Mouse (Mus musculus): ENCODE measurements around the gene Dkkl1. TPM values are rescaled to one million over a fixed set of nuclear protein-coding genes. Genes with fewer than 3 reads are reported as not detected.
A peak's percentile ranks its signal among the peaks of the same experiment; 100 is the strongest.

Gene Dkkl1
- polyA plus RNA-seq, 1 experiment from 2014 or later = 1.0 TPM

- Histone ChIP-seq H3K4me3 (peak overlapping the region; percentile 43), H3K27me3 (ENCODE audit: poor library complexity, severe bottlenecking) (peaks cover 74% of the 10 kb centered on the region), H3K36me3 (replicated peaks) (peaks cover 36% of the 10 kb centered on the region), H3K27ac (peak overlapping the region; percentile 56), H3K4me1 (peaks cover 61% of the 10 kb centered on the region), H3K9me3 (no peaks in the 10 kb centered on the region)
- no peak for DNase-seq (ENCODE audit: extremely low spot score, low spot score)
- WGBS = 23% methylated on average over 17 of the region's 17 CpGs
These were observed 23.8 kb upstream of the Dkkl1 start for GRCm38 (mm10) chr7:45235656-45236180.

GRCm38 (mm10) chr7:45234922-45235571, 23.1 kb upstream of the Dkkl1 start:
- 4% methylated on average over 21 of the region's 21 CpGs for WGBS
- DNase-seq (ENCODE audit: extremely low spot score, low spot score) = peak; percentile 71
- Histone ChIP-seq H3K4me3 (peak overlapping the region; percentile 43), H3K9me3 (no peaks in the 10 kb centered on the region), H3K27ac (peak overlapping the region; percentile 56), H3K27me3 (ENCODE audit: poor library complexity, severe bottlenecking) (peaks cover 67% of the 10 kb centered on the region), H3K4me1 (peaks cover 55% of the 10 kb centered on the region), H3K36me3 (replicated peaks) (peaks cover 43% of the 10 kb centered on the region)

GRCm38 (mm10) chr7:45234333-45234841, 22.4 kb upstream of the Dkkl1 start:
- H3K36me3 ChIP-seq (replicated peaks) = peaks cover 49% of the 10 kb centered on the region
- H3K9me3 ChIP-seq = no peaks in the 10 kb centered on the region
- peak overlapping the region; percentile 56 for H3K27ac ChIP-seq
- H3K27me3 ChIP-seq (ENCODE audit: poor library complexity, severe bottlenecking) = peaks cover 60% of the 10 kb centered on the region
- DNase-seq (ENCODE audit: extremely low spot score, low spot score) = no peak
- H3K4me1 ChIP-seq = peaks cover 55% of the 10 kb centered on the region
- WGBS = 9% methylated on average over 29 of the region's 29 CpGs
- peak overlapping the region; percentile 43 for H3K4me3 ChIP-seq

GRCm38 (mm10) chr7:45233580-45234332, 21.8 kb upstream of the Dkkl1 start:
- Histone ChIP-seq H3K9me3 (no peaks in the 10 kb centered on the region), H3K4me1 (peaks cover 49% of the 10 kb centered on the region), H3K4me3 (peak overlapping the region; percentile 43), H3K27me3 (ENCODE audit: poor library complexity, severe bottlenecking) (peaks cover 54% of the 10 kb centered on the region), H3K27ac (peak overlapping the region; percentile 56), H3K36me3 (replicated peaks) (peaks cover 56% of the 10 kb centered on the region)
- 31% methylated on average over 20 of the region's 20 CpGs for WGBS
- DNase-seq (ENCODE audit: extremely low spot score, low spot score) = peak; percentile 45

GRCm38 (mm10) chr7:45232716-45233465, 20.9 kb upstream of the Dkkl1 start:
- DNase-seq (ENCODE audit: extremely low spot score, low spot score) = no peak
- no peak overlapping the region for H3K4me3 ChIP-seq
- WGBS = 82% methylated on average over 13 of the region's 13 CpGs
- H3K27ac ChIP-seq = no peak overlapping the region
- peaks cover 45% of the 10 kb centered on the region for H3K4me1 ChIP-seq
- no peaks in the 10 kb centered on the region for H3K9me3 ChIP-seq
- H3K27me3 ChIP-seq (ENCODE audit: poor library complexity, severe bottlenecking) = peaks cover 45% of the 10 kb centered on the region
- H3K36me3 ChIP-seq (replicated peaks) = peaks cover 64% of the 10 kb centered on the region

- no peaks in the 10 kb centered on the region for H3K9me3 ChIP-seq
- WGBS = 95% methylated on average over 11 of the region's 11 CpGs
- no peak overlapping the region for H3K4me3 ChIP-seq
- peaks cover 36% of the 10 kb centered on the region for H3K27me3 ChIP-seq (ENCODE audit: poor library complexity, severe bottlenecking)
- H3K27ac ChIP-seq = no peak overlapping the region
- peak; percentile 13 for DNase-seq (ENCODE audit: extremely low spot score, low spot score)
- H3K36me3 ChIP-seq (replicated peaks) = peaks cover 74% of the 10 kb centered on the region
- peaks cover 43% of the 10 kb centered on the region for H3K4me1 ChIP-seq
These were observed 20.0 kb upstream of the Dkkl1 start for GRCm38 (mm10) chr7:45231941-45232340.

GRCm38 (mm10) chr7:45231192-45231591, 19.2 kb upstream of the Dkkl1 start:
- no peak for DNase-seq (ENCODE audit: extremely low spot score, low spot score)
- Histone ChIP-seq H3K27ac (no peak overlapping the region), H3K36me3 (replicated peaks) (peaks cover 81% of the 10 kb centered on the region), H3K4me1 (peaks cover 42% of the 10 kb centered on the region), H3K4me3 (no peak overlapping the region), H3K27me3 (ENCODE audit: poor library complexity, severe bottlenecking) (peaks cover 28% of the 10 kb centered on the region), H3K9me3 (no peaks in the 10 kb centered on the region)
- 94% methylated on average over 12 of the region's 12 CpGs for WGBS

- H3K27me3 ChIP-seq (ENCODE audit: poor library complexity, severe bottlenecking) = peaks cover 19% of the 10 kb centered on the region
- H3K9me3 ChIP-seq = no peaks in the 10 kb centered on the region
- peaks cover 97% of the 10 kb centered on the region for H3K36me3 ChIP-seq (replicated peaks)
- H3K27ac ChIP-seq = no peak overlapping the region
- peaks cover 27% of the 10 kb centered on the region for H3K4me1 ChIP-seq
- 89% methylated on average over 7 of the region's 7 CpGs for WGBS
- no peak overlapping the region for H3K4me3 ChIP-seq
- DNase-seq (ENCODE audit: extremely low spot score, low spot score) = no peak
These were observed 17.7 kb upstream of the Dkkl1 start for GRCm38 (mm10) chr7:45229459-45230203.

- no peaks in the 10 kb centered on the region for H3K9me3 ChIP-seq
- H3K36me3 ChIP-seq (replicated peaks) = peaks cover 100% of the 10 kb centered on the region
- DNase-seq (ENCODE audit: extremely low spot score, low spot score) = no peak
- WGBS = 97% methylated on average over 8 of the region's 8 CpGs
- no peak overlapping the region for H3K4me3 ChIP-seq
- H3K27me3 ChIP-seq (ENCODE audit: poor library complexity, severe bottlenecking) = peaks cover 15% of the 10 kb centered on the region
- no peak overlapping the region for H3K27ac ChIP-seq
- H3K4me1 ChIP-seq = peaks cover 21% of the 10 kb centered on the region
These were observed 17.1 kb upstream of the Dkkl1 start for GRCm38 (mm10) chr7:45229046-45229445.

- Histone ChIP-seq H3K9me3 (no peaks in the 10 kb centered on the region), H3K27me3 (ENCODE audit: poor library complexity, severe bottlenecking) (peaks cover 10% of the 10 kb centered on the region), H3K4me3 (no peak overlapping the region), H3K4me1 (peaks cover 16% of the 10 kb centered on the region), H3K27ac (no peak overlapping the region), H3K36me3 (replicated peaks) (peaks cover 100% of the 10 kb centered on the region)
- no peak for DNase-seq (ENCODE audit: extremely low spot score, low spot score)
- 96% methylated on average over 18 of the region's 18 CpGs for WGBS
These were observed 16.6 kb upstream of the Dkkl1 start for GRCm38 (mm10) chr7:45228548-45228947.

GRCm38 (mm10) chr7:45226421-45226820, 14.5 kb upstream of the Dkkl1 start:
- Histone ChIP-seq H3K27ac (no peak overlapping the region), H3K27me3 (ENCODE audit: poor library complexity, severe bottlenecking) (no peaks in the 10 kb centered on the region), H3K4me1 (peaks cover 4% of the 10 kb centered on the region; the same call in 1 of the 2 replicates), H3K4me3 (no peak overlapping the region), H3K36me3 (replicated peaks) (peaks cover 100% of the 10 kb centered on the region), H3K9me3 (no peaks in the 10 kb centered on the region)
- WGBS = 98% methylated on average over 5 of the region's 5 CpGs
- no peak for DNase-seq (ENCODE audit: extremely low spot score, low spot score)

- Histone ChIP-seq H3K27me3 (ENCODE audit: poor library complexity, severe bottlenecking) (no peaks in the 10 kb centered on the region), H3K27ac (no peak overlapping the region), H3K36me3 (replicated peaks) (peaks cover 100% of the 10 kb centered on the region), H3K4me3 (no peak overlapping the region), H3K4me1 (peaks cover 13% of the 10 kb centered on the region), H3K9me3 (no peaks in the 10 kb centered on the region; the same call in 1 of the 2 replicates)
- WGBS = 90% methylated on average over 7 of the region's 7 CpGs
- no peak for DNase-seq (ENCODE audit: extremely low spot score, low spot score)
These were observed 12.9 kb upstream of the Dkkl1 start for GRCm38 (mm10) chr7:45224826-45225225.

Data from forebrain, embryonic 10.5 days (tissue).